Mouse (Mus musculus): ENCODE data around the gene Pnkp.
"Not testable (repeated sequence)": the region's sequence is repeated elsewhere in the genome, so short reads cannot be mapped to it uniquely, and the experiment has no call there.

Gene Pnkp

DNA sequence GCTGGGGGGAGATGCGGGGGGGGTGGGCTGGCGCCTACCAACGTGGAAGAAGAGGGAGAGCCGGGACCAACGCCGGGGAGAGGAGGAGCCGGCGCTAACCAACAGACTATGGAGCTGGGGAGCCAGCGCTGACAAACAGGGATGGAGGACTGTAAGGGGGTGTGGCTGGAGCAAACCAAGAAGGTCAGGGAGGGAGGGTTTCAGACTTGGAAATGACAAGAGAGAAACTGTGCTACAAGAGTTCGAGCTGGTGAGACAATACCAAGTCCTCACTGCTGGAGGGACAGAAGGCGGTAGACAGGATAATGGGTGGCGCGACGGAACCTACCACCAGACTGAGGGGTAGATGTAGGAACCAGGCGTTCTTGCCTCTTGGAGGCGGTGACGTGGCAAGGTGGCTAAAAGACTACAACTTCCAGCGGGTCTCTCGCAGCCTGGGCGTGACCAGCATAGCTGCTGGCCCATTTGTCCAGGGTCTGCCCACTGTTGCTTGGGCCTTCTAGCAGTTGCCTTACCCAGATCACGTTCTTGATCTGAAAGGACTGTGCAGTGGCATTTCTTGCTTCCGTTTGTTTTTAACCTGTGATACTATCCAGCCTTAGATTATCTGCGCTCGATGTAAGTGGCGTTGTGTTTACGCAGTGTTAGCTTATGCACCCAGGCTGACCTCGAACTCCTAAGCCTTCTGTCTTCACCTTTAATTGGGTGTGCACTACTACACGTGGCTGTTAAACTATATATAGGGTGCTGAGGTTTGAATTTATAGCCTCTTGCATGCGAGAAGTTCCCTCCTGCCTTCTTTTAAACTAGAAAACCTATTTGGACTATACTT lies 13.0 kb downstream of the Pnkp start, which contains the start of gene Ptov1:
TSS of gene Ptov1 (minus strand) at position 92 of the 832 bp plus-strand sequence.
- peak; percentile 92 for DNase-seq (ENCODE audit: low spot score)

DNA sequence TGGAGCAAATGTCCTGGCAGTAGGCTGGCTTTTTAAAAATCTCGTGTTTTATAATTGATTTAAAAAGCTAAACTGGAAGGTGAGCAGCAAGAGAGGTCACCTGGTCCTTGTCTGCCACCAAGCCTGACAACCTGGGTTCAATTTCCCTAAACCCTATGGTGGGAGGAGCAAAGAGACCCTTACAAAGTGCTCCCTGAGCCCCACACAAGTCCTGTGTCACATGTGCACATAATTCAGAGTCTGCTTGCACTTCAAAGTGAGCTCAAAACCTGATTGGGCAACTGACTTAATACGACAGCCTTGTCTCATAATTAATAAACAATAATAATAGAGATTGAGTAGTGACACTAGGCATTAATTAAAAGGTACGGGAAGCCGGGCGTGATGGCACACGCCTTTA lies 13.7 kb downstream of the Pnkp start:
- no peak for DNase-seq (ENCODE audit: low spot score)

DNA sequence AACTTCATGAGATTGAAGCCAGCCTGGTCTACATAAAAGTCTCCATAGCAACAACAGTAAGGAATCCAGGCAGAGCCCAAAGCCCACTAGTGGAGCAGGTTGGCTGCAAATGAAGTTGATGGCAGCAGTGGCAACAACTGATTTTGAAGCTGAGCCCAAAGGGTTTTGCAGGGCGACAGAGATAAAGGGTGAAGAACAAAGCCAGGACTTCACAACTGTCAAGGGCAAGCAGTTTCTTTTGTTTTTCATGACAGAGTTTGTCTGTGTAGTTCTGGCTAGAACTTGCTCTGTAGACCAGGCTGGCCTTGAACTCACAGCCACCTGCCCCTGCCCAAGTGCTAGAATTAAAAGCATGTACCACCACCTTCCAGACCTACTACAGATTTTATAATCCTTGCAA lies 14.2 kb downstream of the Pnkp start:
- no peak for DNase-seq (ENCODE audit: low spot score)

DNA sequence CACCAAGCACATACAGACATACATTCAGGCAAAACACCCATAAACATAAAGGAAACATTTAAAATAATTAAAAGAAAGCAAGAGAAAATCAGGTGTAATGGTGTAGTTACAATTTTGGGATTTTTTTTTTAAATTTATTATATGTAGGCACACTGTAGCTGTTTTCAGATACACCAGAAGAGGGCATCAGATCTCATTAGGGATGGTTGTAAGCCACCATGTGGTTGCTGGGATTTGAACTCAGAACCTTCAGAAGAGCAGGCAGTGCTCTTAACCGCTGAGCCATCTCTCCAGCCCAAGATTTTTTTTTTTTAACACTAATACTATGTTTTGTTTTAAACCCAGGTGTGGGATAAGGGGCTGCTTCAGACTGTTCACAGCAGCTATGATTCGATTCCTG lies 14.8 kb downstream of the Pnkp start:
- DNase-seq (ENCODE audit: low spot score): not testable (repeated sequence)

DNA sequence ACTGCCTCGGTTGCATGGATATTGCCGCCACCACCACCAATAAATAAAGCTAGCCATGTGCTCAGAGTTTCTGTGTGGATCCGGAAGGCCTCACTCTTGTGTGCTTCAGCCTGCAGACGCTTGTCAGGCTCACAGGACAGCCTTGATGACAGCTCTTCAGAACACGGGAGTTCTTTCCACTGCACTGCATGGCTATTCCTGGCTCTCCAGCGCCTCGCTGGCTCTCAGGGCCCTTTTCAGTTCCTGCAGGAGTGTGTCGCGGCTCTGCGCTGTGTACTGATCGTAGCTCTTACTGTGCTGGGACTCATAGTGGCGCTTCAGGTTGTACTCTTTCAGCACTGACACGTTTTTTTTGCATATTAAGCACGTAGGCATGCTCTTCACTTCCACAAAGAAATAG lies 20.9 kb downstream of the Pnkp start:
- DNase-seq (ENCODE audit: low spot score): no peak

DNA sequence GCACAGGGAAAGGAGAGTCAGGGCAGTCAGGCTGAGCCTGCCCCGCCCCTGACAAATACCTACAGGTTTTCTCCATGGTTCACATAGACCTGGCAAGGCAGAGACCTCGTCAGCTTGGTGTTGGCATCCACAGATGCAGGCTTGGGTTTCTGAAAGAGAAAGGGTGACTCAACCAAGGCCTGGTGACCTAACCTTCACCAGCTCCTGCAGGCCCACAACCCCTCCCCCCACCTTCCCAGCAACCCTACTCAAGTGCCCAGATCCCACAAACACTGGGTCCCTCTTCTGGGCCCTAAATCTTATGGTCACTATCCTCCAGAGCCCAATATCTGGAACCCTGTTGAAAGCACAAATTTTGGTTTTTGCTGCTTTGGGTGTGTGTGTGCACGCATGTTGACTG lies 26.1 kb downstream of the Pnkp start:
- DNase-seq (ENCODE audit: low spot score): no peak

DNA sequence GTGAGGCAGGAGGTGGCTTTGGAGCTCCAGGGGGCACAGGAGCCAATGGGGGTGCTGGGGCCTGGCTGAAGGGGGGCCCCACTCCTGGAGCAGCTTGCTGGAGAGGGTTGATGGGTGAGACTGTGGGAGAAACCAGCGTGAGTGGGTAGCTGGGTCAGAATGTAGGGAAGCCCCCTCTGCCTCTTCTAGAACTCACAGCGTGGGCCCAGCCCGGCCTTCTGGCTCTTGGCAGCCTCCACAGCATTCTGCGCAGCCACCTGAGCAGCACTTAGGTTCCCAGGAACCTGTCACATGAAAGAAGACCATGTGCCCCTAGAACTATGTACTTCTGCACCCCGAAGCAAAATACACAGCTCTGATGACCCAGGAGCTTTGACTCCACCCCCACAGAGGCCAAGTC lies 27.7 kb downstream of the Pnkp start:
- DNase-seq (ENCODE audit: low spot score): no peak

DNA sequence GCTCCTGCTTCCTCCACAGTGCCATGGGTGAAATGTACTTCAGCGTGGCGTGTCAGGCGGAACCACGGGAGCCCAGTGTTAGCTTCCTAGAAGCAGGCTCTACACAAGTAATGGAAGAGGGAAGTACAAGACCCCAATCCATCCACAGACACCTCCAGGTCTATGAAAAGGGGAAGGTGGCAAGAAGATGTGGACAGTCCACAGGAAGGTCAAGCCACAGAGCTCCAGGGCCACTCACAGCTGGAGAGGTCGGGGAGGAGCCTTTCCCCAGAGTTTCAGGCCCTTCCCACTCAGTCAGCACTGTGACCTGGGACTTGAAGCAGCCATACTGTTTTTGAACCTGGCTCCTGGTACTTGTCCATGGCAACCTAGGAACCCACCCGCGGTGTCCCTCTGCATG lies 30.0 kb downstream of the Pnkp start:
- no peak for DNase-seq (ENCODE audit: low spot score)

DNA sequence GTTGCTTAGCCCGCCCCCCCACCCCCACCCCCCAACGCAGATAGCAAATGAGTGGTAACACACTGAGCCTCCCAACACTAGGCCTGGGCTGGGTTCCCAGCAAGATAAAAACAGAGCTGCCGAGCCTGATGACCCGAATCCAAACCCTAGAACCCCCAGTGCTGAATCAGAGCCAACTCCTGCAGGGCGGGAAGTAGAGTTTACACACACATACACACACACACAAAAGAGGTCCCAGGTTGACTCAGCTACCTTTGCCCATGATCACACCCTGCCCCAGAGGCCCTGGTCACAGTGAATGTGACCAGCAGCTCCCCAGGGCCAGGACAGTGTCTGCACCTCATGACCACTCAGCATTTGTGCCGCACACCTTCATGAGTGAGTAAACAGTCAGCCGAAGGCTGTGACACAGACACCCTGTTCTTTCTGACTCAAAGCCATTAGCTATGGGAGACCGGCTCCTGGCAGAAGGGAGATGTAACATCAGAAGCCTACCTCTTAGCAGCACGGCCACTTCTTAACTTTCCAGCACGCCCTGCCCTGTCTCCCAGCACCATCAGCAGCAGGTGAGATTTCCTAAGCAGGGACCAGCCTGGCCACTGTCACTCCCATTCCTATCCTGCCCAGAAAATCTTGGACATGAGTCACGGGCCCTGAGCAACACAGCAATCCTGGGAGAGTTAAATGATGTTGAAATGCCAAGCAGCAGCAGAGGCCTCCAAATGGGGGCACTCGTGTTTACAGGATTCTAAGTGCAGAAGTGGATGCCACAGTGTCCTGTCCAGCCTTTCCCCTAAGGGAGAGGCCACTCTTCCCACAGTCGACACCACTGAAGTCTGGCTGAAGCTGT lies 31.5 kb downstream of the Pnkp start:
- DNase-seq (ENCODE audit: low spot score): no peak

DNA sequence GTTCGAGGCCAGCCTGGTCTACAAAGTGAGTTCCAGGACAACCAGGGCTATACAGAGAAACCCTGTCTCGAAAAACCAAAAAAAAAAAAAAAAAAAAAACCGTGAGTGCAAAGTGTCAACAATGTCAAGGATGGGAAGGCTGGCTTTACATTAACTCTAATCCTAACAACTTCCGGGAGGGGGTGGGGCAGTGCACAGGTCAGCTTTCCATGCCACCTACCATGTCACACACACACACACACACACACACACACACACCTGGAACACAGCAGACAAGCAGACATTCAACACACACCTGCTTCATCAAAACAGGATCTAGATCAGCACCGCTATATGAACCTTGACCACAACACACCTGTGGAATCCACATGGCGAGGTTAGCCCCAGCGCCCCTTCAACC lies 33.2 kb downstream of the Pnkp start:
- DNase-seq (ENCODE audit: low spot score): no peak

DNA sequence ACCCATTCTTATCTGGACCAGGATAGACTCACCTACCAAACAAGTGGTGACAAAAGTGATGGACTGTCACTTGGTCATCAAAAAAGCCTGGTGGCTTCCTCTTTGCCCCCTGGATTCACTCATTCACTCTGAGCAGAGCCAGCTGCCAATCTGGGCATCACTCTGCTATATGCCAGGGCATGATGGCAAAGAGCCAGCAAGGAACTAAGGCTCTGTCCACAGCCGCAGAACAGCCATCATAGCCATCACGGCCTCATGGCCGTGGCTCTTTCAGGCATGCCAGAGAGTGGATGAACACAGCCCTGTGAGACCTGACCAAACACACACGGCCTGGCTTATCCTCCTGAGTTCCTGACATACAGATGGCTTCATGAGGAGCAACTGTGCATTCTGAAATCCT lies 33.8 kb downstream of the Pnkp start:
- DNase-seq (ENCODE audit: low spot score): no peak

DNA sequence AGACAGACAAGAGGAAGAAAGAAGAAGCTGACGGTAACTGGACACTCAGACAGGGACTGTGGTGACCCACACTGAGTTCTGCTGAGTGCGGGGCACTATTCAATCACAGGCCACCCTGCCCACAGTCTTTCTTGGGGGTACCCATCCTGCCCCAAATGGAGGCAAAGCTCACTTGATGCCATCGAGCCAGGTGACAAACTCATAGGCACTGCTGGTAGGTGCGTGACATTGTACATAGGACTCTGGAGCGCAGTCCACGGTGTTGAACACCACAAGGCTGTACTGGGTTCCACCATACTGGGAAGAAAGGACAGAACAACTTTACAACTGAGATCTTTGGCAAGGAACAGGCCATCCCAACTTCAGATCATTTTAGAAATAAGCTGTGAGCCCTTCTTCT lies 34.7 kb downstream of the Pnkp start:
- DNase-seq (ENCODE audit: low spot score): no peak

DNA sequence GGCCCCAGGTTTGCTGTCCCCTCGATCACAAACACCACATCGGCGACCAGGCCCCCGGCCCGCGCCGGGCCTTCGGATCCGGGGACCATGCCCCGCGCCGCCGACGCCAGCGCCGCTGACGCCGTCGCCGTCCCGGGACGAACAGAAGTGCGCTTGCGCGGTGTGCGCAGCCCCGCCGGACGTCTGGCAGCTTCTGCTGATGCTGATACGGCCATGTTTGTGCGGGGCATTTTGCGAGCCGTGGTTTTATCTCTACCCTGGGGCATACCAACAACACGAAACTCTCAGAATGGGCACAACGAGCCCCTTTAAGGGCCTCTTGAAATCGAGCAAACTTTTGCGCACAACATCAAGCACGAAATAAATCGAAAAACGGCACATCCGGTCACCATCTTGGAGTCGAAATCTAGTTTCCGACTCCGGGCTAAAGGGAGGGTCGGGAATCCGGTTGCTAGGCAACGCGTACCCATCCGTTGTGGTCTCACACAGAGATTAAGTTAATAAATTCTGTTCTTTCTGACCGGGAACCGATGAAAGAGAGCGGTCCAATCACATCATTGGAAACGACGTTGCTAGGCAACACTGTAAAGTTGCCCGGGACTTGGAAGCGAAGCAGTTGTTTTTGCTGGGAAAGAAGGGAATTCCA lies 35.5 kb downstream of the Pnkp start, which contains the start of gene Med25:
TSS of gene Med25 (minus strand) at position 437 of the 646 bp plus-strand sequence.
- peak; percentile 89 for DNase-seq (ENCODE audit: low spot score)

DNA sequence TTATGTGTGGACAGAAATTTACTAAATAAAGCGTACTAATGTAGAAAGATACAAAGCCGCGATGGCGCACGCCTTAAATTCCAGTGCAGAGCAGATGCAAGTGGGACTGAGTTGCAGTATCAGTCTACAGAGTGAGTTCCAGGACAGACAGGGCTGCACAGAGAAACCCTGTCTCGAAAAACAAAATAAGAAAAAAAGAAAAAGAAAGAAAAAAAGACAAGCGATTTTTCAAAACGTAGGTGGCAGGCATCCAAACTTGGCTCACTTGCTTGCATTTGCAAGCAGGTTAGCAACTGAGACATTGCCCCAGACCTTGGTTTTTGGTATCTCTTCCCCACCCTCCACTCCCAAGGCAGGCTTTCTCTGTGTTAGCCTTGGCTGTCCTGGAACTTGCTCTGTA lies 36.3 kb downstream of the Pnkp start:
- no peak for DNase-seq (ENCODE audit: low spot score)

DNA sequence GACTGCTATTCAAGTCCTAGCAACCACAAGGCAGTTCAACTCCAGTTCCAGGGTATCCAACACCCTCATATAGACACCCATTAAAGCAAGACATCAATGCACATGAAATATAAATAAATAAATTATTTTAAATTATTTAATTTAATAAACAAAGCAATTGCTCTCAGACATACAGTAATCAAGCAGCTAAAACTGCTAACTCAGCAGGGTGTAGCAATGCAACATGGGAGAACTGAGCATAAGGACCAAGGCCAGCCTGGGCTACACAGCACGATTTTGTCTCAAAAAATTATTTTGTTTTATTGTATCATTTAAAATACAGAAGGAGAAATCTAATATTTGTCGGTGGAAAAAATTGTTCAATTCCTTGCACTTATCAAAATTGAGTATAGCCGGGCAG lies 37.2 kb downstream of the Pnkp start:
- DNase-seq (ENCODE audit: low spot score): no peak

DNA sequence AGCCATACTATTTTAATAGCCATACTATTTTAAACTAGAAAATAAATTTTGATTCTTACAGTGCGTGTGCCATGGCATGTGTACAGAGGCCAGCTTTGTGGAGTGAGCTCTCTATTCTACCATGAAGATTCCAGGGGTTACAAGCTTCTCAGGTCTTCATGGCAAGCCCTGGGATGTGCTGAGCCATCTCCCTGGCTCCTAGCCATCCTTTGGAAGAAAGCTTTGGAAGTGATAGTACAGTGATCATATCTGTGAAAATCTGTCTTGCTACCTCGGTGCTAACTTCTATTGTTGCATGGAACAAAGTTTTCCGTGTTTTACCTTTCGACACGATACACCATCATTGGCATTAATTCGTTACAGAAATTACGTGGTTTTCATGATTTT lies 38.3 kb downstream of the Pnkp start:
- DNase-seq (ENCODE audit: low spot score): no peak

DNA sequence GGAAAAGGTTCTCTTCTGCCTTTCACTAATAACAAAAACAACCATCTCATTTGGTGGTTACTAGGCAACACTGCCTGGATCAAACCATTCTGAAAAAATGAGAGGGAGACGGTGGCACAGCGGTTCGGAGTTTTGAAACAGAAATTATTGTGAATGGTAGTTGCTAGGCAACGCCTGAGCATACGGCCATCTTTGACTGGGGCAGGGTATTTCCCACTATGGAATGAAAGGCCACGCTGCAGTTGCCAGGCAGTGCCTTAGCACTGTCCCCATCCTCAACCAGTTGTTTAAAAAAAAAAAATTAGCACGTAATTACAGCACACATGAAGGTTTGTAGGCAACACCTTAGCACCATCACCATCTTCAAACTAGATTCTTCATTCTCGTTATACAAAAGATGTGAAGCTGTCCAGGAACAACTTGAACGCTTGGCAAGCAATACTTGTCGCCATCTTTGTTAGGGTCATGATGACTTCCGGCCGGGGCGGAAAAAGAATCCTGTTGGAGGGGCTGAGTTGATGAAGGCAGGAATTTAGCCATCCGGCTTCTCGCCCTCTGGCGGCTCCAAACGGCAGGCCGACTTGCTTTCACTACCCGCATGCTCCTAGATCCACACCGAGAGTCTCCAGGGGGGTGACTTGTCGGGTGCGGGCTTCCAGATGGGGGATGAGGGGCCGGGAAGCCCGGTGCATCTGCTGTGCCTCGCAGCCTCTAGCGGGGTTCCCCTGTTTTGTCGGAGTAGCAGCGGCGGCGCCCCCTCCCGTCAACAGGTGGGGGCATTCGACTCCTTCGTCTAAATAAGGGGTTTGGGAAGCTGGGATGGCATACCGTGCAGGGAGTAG lies 38.9 kb downstream of the Pnkp start, which contains the start of gene Fuz:
TSS of gene Fuz (plus strand) at position 487 of the 842 bp plus-strand sequence.
- DNase-seq (ENCODE audit: low spot score): peak; percentile 90

DNA sequence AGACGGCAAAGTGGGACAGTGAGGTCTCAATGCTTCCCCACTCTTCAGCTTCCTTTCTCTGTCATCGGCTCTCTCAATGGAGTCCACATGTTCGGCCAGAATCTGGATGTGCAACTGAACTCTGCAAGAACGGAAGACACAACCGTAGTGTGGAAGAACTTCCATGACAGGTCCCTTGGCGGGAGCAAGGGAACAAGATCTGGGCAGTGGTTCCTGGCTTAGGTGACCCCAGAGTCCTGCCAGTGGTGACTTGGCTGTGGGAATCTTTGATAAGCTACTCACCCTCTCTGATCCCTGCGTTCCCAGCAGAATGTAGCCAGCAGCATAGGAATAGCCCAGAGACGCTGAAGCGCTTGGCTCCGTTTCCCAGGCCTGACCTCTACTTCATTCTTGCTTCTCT lies 39.6 kb downstream of the Pnkp start:
- no peak for DNase-seq (ENCODE audit: low spot score)

DNA sequence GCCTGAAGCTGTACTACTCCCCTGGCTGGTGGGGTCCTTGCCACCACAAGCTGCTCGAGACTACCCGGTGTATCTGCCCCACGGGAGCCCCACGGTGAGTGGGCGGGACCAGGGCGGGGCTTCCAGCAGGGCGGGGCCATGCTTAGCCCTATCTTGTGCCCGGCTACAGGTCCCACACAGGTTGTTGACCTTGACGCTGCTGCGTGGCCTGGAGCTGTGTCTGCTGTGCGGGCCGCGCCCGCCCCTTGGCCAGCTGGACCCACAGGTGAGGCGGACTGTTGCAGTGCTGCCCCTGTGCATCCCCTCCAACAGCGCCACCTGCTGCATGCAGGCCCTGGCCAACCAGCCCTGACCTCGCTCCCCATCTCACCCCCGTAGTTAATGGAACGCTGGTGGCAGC lies 41.7 kb downstream of the Pnkp start:
- DNase-seq (ENCODE audit: low spot score): peak; percentile 82

DNA sequence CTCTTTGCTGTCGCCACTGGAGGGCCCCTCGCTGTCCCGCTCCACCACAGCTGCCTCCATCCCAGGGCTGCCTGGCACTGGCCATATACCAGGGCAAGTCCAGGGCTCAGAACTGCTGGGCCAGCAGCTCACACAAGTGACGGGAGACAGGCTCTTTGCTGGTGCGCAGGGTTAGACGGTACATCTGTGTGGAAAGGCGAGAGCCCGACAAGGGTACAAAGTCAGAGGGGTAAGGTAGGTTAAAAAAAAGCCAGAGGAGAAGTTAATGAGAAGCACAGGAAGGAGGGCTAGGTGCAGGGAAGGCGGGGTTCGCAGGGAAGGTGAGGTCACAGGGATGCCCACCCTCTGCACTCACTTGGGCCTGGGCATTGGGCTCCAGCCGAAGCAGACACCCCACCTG lies 43.7 kb downstream of the Pnkp start:
- DNase-seq (ENCODE audit: low spot score): no peak

DNA sequence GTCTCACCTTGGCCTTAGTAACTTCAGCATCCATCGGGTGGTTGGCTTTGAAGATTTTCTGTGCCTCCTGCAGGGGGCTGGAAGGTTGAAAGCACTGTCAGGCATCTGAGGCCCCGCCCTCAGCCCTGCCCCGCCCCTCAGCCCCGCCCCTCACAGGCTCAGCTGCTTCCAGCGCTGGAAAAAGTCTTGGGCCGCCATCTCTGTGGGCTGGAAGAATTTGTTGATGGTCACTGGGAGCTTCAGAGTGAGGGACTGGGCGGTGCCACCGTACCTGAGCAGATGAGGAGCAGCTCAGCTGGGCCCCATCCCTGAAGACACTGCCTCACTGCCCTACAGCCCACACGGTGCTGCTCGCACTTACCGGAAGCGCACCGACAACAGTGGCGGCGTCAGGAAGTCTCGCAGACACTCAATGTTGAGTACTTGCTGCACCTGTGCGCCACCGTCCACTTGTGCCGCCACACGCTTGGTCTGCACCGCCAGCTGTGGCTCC lies 44.3 kb downstream of the Pnkp start:
- peak; percentile 68 for DNase-seq (ENCODE audit: low spot score)

DNA sequence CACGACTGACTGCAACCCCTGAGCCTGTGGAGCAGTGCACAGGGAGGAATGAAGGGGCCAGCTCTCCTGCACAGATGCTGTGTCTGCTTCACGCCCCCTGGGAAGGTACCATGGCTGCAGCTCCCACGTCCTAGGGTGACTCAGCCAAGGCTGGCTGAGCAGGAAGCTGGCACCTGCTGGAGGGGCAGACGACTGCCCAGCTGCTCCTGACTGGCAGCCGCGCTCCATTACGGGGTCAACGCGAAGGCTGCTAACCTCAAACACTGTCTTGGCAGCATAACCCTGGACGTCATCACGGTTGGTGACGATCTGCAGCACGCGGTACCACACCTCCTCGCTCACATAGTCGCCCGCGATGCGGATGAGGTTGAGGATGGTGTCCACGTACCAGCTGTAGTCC lies 48.5 kb downstream of the Pnkp start:
- DNase-seq (ENCODE audit: low spot score): no peak
